Mouse (Mus musculus): ENCODE measurements around the gene Lpo. TPM values are rescaled to one million over a fixed set of nuclear protein-coding genes. Genes with fewer than 3 reads are reported as not detected.

Gene Lpo
- polyA plus RNA-seq, 1 experiment: not detected

DNA sequence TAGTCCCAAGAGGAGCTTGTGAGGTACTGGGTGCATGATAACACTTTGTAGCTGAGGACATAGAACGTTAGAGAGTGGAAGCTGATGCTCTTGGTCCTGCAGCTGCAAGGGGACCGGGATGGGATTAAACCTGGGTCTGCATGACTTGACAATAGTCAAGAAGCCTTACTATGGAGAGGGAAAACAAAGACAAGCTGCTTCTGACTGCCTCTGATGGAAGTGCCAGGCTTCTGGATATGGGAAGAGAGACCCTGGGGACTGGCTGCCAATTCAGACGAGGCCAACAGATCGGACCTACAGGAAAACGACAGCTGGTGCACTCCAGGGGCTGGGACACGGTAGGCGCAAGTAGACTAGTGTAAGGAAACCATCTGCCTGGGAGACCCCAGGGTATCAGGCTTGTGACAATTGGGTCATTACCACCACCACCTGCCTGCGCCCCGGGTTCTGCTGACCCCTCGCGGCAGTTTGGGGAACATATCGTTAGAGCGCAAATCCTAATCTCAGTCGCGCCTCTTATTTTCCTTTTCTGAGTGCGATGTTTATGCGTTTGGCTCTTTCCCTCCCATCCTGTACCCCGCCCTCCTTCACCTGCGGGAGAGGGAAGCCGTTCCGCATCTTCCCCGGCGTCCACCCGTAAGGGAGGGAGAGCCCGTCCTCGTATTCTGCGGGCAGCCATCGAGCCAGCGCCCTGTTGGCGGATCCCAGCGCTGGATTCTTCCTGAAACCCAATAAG is 11.2 kb downstream of the Lpo start:
- H3K4me3 ChIP-seq (replicated peaks; ENCODE audit: control insufficient read depth, low read depth, low read length): no peak overlapping the region
- H3K27ac ChIP-seq (ENCODE audit: control insufficient read depth, insufficient read depth, low read depth, low read length, poor library complexity): no peak overlapping the region
- no peaks in the 10 kb centered on the region for H3K4me1 ChIP-seq (ENCODE audit: control insufficient read depth, insufficient read depth, low read length)
- WGBS: 5% methylated on average over 31 of the region's 31 CpGs
- TF ChIP-seq POLR2A (IDR thresholded peaks at IDR 0.05; ENCODE audit: borderline replicate concordance, control insufficient read depth, low read depth, low read length) (no peak), CTCF (IDR thresholded peaks at IDR 0.05; ENCODE audit: control insufficient read depth, insufficient read depth, low read length) (peak; percentile 78)

DNA sequence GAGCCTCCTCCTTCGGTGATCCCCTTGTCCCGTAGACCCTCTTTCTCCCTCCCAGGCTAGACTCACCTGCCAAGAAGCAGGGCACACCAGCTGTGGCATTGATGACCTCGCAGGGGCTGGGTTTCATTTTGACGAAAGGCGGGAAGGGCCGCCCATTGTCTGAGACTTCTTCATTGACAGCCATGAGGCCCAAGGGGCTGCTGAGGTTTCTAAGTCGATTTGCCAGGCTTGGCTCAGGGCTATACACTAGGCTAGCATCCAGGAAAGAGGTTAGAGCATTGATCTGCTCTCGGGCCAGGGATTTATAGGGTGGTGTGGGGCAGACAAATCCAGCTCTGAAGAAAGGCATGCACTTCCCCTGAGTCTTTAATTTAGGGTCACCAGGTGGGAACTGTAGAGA is 13.3 kb downstream of the Lpo start:
- H3K27ac ChIP-seq (ENCODE audit: control insufficient read depth, insufficient read depth, low read depth, low read length, poor library complexity): no peak overlapping the region
- H3K4me1 ChIP-seq (ENCODE audit: control insufficient read depth, insufficient read depth, low read length): no peaks in the 10 kb centered on the region
- 68% methylated on average over 8 of the region's 8 CpGs for WGBS
- H3K4me3 ChIP-seq (replicated peaks; ENCODE audit: control insufficient read depth, low read depth, low read length): no peak overlapping the region
- TF ChIP-seq CTCF (IDR thresholded peaks at IDR 0.05; ENCODE audit: control insufficient read depth, insufficient read depth, low read length) (no peak), POLR2A (IDR thresholded peaks at IDR 0.05; ENCODE audit: borderline replicate concordance, control insufficient read depth, low read depth, low read length) (no peak)

GRCm38 (mm10) chr11:87811396-87811795 is 16.7 kb downstream of the Lpo start:
- WGBS: 23% methylated on average over 4 of the region's 4 CpGs
- TF ChIP-seq POLR2A (IDR thresholded peaks at IDR 0.05; ENCODE audit: borderline replicate concordance, control insufficient read depth, low read depth, low read length) (no peak), CTCF (IDR thresholded peaks at IDR 0.05; ENCODE audit: control insufficient read depth, insufficient read depth, low read length) (no peak)
- no peak overlapping the region for H3K4me3 ChIP-seq (replicated peaks; ENCODE audit: control insufficient read depth, low read depth, low read length)
- H3K27ac ChIP-seq (ENCODE audit: control insufficient read depth, insufficient read depth, low read depth, low read length, poor library complexity): no peak overlapping the region
- H3K4me1 ChIP-seq (ENCODE audit: control insufficient read depth, insufficient read depth, low read length): peaks cover 2% of the 10 kb centered on the region; the same call in 1 of the 2 replicates

- 8% methylated on average over 7 of the region's 7 CpGs for WGBS
- Histone ChIP-seq H3K4me3 (replicated peaks; ENCODE audit: control insufficient read depth, low read depth, low read length) (no peak overlapping the region), H3K4me1 (ENCODE audit: control insufficient read depth, insufficient read depth, low read length) (peaks cover 2% of the 10 kb centered on the region; the same call in 1 of the 2 replicates), H3K27ac (ENCODE audit: control insufficient read depth, insufficient read depth, low read depth, low read length, poor library complexity) (no peak overlapping the region)
- TF ChIP-seq POLR2A (IDR thresholded peaks at IDR 0.05; ENCODE audit: borderline replicate concordance, control insufficient read depth, low read depth, low read length) (no peak), CTCF (IDR thresholded peaks at IDR 0.05; ENCODE audit: control insufficient read depth, insufficient read depth, low read length) (no peak)
These were observed 19.9 kb downstream of the Lpo start for GRCm38 (mm10) chr11:87808236-87808635.

- WGBS: 58% methylated on average over 6 of the region's 6 CpGs
- H3K4me1 ChIP-seq (ENCODE audit: control insufficient read depth, insufficient read depth, low read length): peaks cover 2% of the 10 kb centered on the region; the same call in 1 of the 2 replicates
- H3K4me3 ChIP-seq (replicated peaks; ENCODE audit: control insufficient read depth, low read depth, low read length): no peak overlapping the region
- no peak for TF ChIP-seq POLR2A (IDR thresholded peaks at IDR 0.05; ENCODE audit: borderline replicate concordance, control insufficient read depth, low read depth, low read length)
- TF ChIP-seq CTCF (IDR thresholded peaks at IDR 0.05; ENCODE audit: control insufficient read depth, insufficient read depth, low read length): no peak
- no peak overlapping the region for H3K27ac ChIP-seq (ENCODE audit: control insufficient read depth, insufficient read depth, low read depth, low read length, poor library complexity)
These were observed 20.7 kb downstream of the Lpo start for GRCm38 (mm10) chr11:87807433-87807832.

GRCm38 (mm10) chr11:87805448-87805847 is 22.6 kb downstream of the Lpo start:
- Histone ChIP-seq H3K4me3 (replicated peaks; ENCODE audit: control insufficient read depth, low read depth, low read length) (no peak overlapping the region), H3K4me1 (ENCODE audit: control insufficient read depth, insufficient read depth, low read length) (peaks cover 5% of the 10 kb centered on the region; the same call in 1 of the 2 replicates), H3K27ac (ENCODE audit: control insufficient read depth, insufficient read depth, low read depth, low read length, poor library complexity) (no peak overlapping the region)
- WGBS: 65% methylated on average over 1 of the region's 1 CpGs
- peak; percentile 35 for TF ChIP-seq CTCF (IDR thresholded peaks at IDR 0.05; ENCODE audit: control insufficient read depth, insufficient read depth, low read length)
- TF ChIP-seq POLR2A (IDR thresholded peaks at IDR 0.05; ENCODE audit: borderline replicate concordance, control insufficient read depth, low read depth, low read length): no peak

- H3K4me3 ChIP-seq (replicated peaks; ENCODE audit: control insufficient read depth, low read depth, low read length): peak overlapping the region; percentile 20
- H3K27ac ChIP-seq (ENCODE audit: control insufficient read depth, insufficient read depth, low read depth, low read length, poor library complexity): no peak overlapping the region
- TF ChIP-seq POLR2A (IDR thresholded peaks at IDR 0.05; ENCODE audit: borderline replicate concordance, control insufficient read depth, low read depth, low read length) (no peak), CTCF (IDR thresholded peaks at IDR 0.05; ENCODE audit: control insufficient read depth, insufficient read depth, low read length) (peak; percentile 57)
- 54% methylated on average over 14 of the region's 14 CpGs for WGBS
- peaks cover 4% of the 10 kb centered on the region for H3K4me1 ChIP-seq (ENCODE audit: control insufficient read depth, insufficient read depth, low read length)
These were observed 25.5 kb downstream of the Lpo start for GRCm38 (mm10) chr11:87802621-87803020.

GRCm38 (mm10) chr11:87801711-87802275 is 26.3 kb downstream of the Lpo start:
- TF ChIP-seq CTCF (IDR thresholded peaks at IDR 0.05; ENCODE audit: control insufficient read depth, insufficient read depth, low read length) (no peak), POLR2A (IDR thresholded peaks at IDR 0.05; ENCODE audit: borderline replicate concordance, control insufficient read depth, low read depth, low read length) (no peak)
- Histone ChIP-seq H3K27ac (ENCODE audit: control insufficient read depth, insufficient read depth, low read depth, low read length, poor library complexity) (no peak overlapping the region), H3K4me1 (ENCODE audit: control insufficient read depth, insufficient read depth, low read length) (peaks cover 4% of the 10 kb centered on the region), H3K4me3 (replicated peaks; ENCODE audit: control insufficient read depth, low read depth, low read length) (no peak overlapping the region)
- 61% methylated on average over 22 of the region's 22 CpGs for WGBS
